ENCODE assay signal across 21 mouse cellular contexts in the genomic region with DNA sequence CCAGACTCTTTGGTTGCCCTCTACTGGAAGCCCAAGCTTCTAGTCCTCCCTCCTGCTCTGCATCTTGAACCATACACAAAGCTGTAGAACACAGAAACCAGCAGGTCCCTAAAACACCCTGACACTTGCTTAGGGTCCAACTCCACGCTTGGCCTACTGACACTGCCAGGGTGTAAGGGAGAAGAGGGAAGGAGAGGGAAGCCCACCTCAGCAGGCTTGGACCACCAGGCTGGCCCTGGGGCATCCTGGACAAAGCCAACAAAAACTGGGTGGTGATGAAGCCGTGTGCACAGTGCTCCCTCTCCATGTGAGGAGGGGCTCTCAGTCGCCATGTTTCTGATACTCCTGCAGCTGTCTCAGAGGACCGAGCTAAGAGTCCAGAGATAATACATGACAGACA. TPM values are rescaled to one million over a fixed set of nuclear protein-coding genes. Genes with fewer than 3 reads are reported as not detected.
DNase-seq lines count a peak whose midpoint lies in the region; ATAC-seq lines count a peak whose summit lies in the region.
"Had no signal": no experiment of that assay in that cellular context is flagged by ENCODE, and none has a peak within 500 bp of the region (broad histone marks: within the 10 kb centered on the region; RNA-seq: fewer than 3 reads in every experiment).

No protein-coding gene starts in this region.

- peak; percentile 9 for DNase-seq in forebrain, embryonic 10.5 days (ENCODE audit: extremely low spot score, low spot score)
- no peak for DNase-seq in forebrain, embryonic 14.5 days (ENCODE audit: low spot score)
- peak; percentile 37 for DNase-seq in intestine, embryonic 14.5 days (ENCODE audit: low spot score)
- peak; percentile 1 for DNase-seq in kidney, postnatal 14 days
- peak; percentile 25 for DNase-seq in limb, embryonic 10.5 days (ENCODE audit: low spot score)
- DNase-seq: adrenal gland, adult 8-10 months; adrenal gland, postnatal 36 days; B cell, adult 2 months; cerebellum, adult 2 months; cerebellum, postnatal 10 days; gastrocnemius, postnatal 36 days; heart, adult 18-20 months; heart, postnatal 36 days had no signal

- H3K4me3 ChIP-seq in forebrain, embryonic 10.5 days = no peak overlapping the region
- no peak overlapping the region for H3K4me3 ChIP-seq in forebrain, embryonic 14.5 days (ENCODE audit: low read depth, low read length)
- H3K4me3 ChIP-seq in intestine, embryonic 14.5 days (ENCODE audit: low read depth, low read length) = no peak overlapping the region
- no peak overlapping the region for H3K4me3 ChIP-seq in intestine, embryonic 16.5 days (ENCODE audit: low read length)
- no peak overlapping the region for H3K4me3 ChIP-seq in kidney, embryonic 16.5 days (ENCODE audit: low read length)
- H3K4me3 ChIP-seq in limb, embryonic 10.5 days = no peak overlapping the region
- H3K4me3 ChIP-seq: embryonic facial prominence, embryonic 10.5 days; forebrain, embryonic 15.5 days; heart, embryonic 12.5 days; hindbrain, embryonic 12.5 days had no signal

- H3K9me3 ChIP-seq in forebrain, embryonic 10.5 days = peaks cover 7% of the 10 kb centered on the region; the same call in 1 of the 2 replicates
- H3K9me3 ChIP-seq in forebrain, embryonic 14.5 days (replicated peaks; ENCODE audit: control insufficient read depth, low read length) = no peaks in the 10 kb centered on the region
- H3K9me3 ChIP-seq in intestine, embryonic 14.5 days (ENCODE audit: control insufficient read depth, low read length) = no peaks in the 10 kb centered on the region
- peaks cover 5% of the 10 kb centered on the region; the same call in 1 of the 2 replicates for H3K9me3 ChIP-seq in intestine, embryonic 16.5 days (ENCODE audit: control insufficient read depth, low read length)
- H3K9me3 ChIP-seq in kidney, embryonic 16.5 days (ENCODE audit: low read length) = no peaks in the 10 kb centered on the region
- no peaks in the 10 kb centered on the region for H3K9me3 ChIP-seq in limb, embryonic 10.5 days (replicated peaks)
- H3K9me3 ChIP-seq: embryonic facial prominence, embryonic 10.5 days; forebrain, embryonic 15.5 days; hindbrain, embryonic 12.5 days had no signal

- no peaks in the 10 kb centered on the region for H3K4me1 ChIP-seq in forebrain, embryonic 10.5 days
- no peaks in the 10 kb centered on the region for H3K4me1 ChIP-seq in forebrain, embryonic 14.5 days (ENCODE audit: control insufficient read depth, insufficient read depth, low read length)
- no peaks in the 10 kb centered on the region; the same call in 1 of the 2 replicates for H3K4me1 ChIP-seq in intestine, embryonic 14.5 days (replicated peaks; ENCODE audit: control insufficient read depth, insufficient read depth, low read length)
- H3K4me1 ChIP-seq in intestine, embryonic 16.5 days (ENCODE audit: control insufficient read depth, insufficient read depth, low read length) = 0 out of 2 replicates have a peak, but pooled peaks cover 3% of the 10 kb centered on the region
- peaks cover 20% of the 10 kb centered on the region; the same call in 1 of the 2 replicates for H3K4me1 ChIP-seq in kidney, embryonic 16.5 days (ENCODE audit: insufficient read depth, low read length)
- H3K4me1 ChIP-seq in limb, embryonic 10.5 days = peaks cover 23% of the 10 kb centered on the region
- H3K4me1 ChIP-seq: forebrain, embryonic 15.5 days; heart, embryonic 12.5 days had no signal

- H3K4me2 ChIP-seq in forebrain, embryonic 14.5 days (ENCODE audit: low read length) = no peak overlapping the region
- H3K4me2 ChIP-seq in intestine, embryonic 14.5 days (ENCODE audit: low read length) = no peak overlapping the region
- no peak overlapping the region for H3K4me2 ChIP-seq in intestine, embryonic 16.5 days (ENCODE audit: low read depth, low read length)
- H3K4me2 ChIP-seq in kidney, embryonic 16.5 days (replicated peaks; ENCODE audit: low read depth, low read length) = no peak overlapping the region
- H3K4me2 ChIP-seq: forebrain, embryonic 15.5 days; heart, embryonic 12.5 days; hindbrain, embryonic 12.5 days had no signal

- H3K9ac ChIP-seq in forebrain, embryonic 14.5 days (ENCODE audit: low read length) = no peak overlapping the region
- H3K9ac ChIP-seq in intestine, embryonic 14.5 days (ENCODE audit: low read length) = no peak overlapping the region
- H3K9ac ChIP-seq in intestine, embryonic 16.5 days (ENCODE audit: low read depth, low read length) = no peak overlapping the region
- no peak overlapping the region for H3K9ac ChIP-seq in kidney, embryonic 16.5 days (replicated peaks; ENCODE audit: low read length)
- H3K9ac ChIP-seq: forebrain, embryonic 15.5 days; heart, embryonic 12.5 days; hindbrain, embryonic 12.5 days had no signal

- no peak for ATAC-seq in forebrain, embryonic 14.5 days
- no peak for ATAC-seq in intestine, embryonic 14.5 days (replicated peaks; ENCODE audit: low FRiP score, low TSS enrichment, low read depth)
- ATAC-seq in intestine, embryonic 16.5 days = no peak
- ATAC-seq in kidney, embryonic 16.5 days (ENCODE audit: low FRiP score, low TSS enrichment) = no peak
- ATAC-seq: CD4-positive, CD25-positive, alpha-beta regulatory T cell, adult 4 months; forebrain, embryonic 15.5 days had no signal

- peaks cover 23% of the 10 kb centered on the region; the same call in 1 of the 2 replicates for H3K27me3 ChIP-seq in forebrain, embryonic 10.5 days (ENCODE audit: poor library complexity, severe bottlenecking)
- no peaks in the 10 kb centered on the region for H3K27me3 ChIP-seq in forebrain, embryonic 14.5 days (replicated peaks; ENCODE audit: control insufficient read depth, insufficient read depth, low read length)
- H3K27me3 ChIP-seq in intestine, embryonic 14.5 days (replicated peaks; ENCODE audit: control insufficient read depth, insufficient read depth, low read length) = no peaks in the 10 kb centered on the region; the same call in 1 of the 2 replicates
- H3K27me3 ChIP-seq in intestine, embryonic 16.5 days (replicated peaks; ENCODE audit: control insufficient read depth, insufficient read depth, low read length) = peaks cover 6% of the 10 kb centered on the region; the same call in 1 of the 2 replicates
- H3K27me3 ChIP-seq in kidney, embryonic 16.5 days (ENCODE audit: insufficient read depth, low read length) = peaks cover 31% of the 10 kb centered on the region
- peaks cover 78% of the 10 kb centered on the region for H3K27me3 ChIP-seq in limb, embryonic 10.5 days (ENCODE audit: low read depth, poor library complexity, severe bottlenecking)
- H3K27me3 ChIP-seq: forebrain, embryonic 15.5 days had no signal

- H3K36me3 ChIP-seq in forebrain, embryonic 10.5 days (replicated peaks) = no peaks in the 10 kb centered on the region
- H3K36me3 ChIP-seq in forebrain, embryonic 14.5 days (ENCODE audit: control insufficient read depth, insufficient read depth, low read length) = no peaks in the 10 kb centered on the region
- H3K36me3 ChIP-seq in intestine, embryonic 14.5 days (ENCODE audit: control insufficient read depth, insufficient read depth, low read length) = no peaks in the 10 kb centered on the region
- no peaks in the 10 kb centered on the region for H3K36me3 ChIP-seq in intestine, embryonic 16.5 days (ENCODE audit: control insufficient read depth, insufficient read depth, low read length)
- no peaks in the 10 kb centered on the region for H3K36me3 ChIP-seq in kidney, embryonic 16.5 days (ENCODE audit: insufficient read depth, low read length)
- H3K36me3 ChIP-seq in limb, embryonic 10.5 days = no peaks in the 10 kb centered on the region
- H3K36me3 ChIP-seq: embryonic facial prominence, embryonic 10.5 days; forebrain, embryonic 15.5 days; G1E; heart, embryonic 12.5 days; hindbrain, embryonic 12.5 days had no signal

- no peak overlapping the region for H3K27ac ChIP-seq in forebrain, embryonic 10.5 days
- no peak overlapping the region for H3K27ac ChIP-seq in forebrain, embryonic 14.5 days (ENCODE audit: low read depth, low read length)
- H3K27ac ChIP-seq in intestine, embryonic 14.5 days (ENCODE audit: low read depth) = no peak overlapping the region
- no peak overlapping the region for H3K27ac ChIP-seq in intestine, embryonic 16.5 days (ENCODE audit: low read length)
- no peak overlapping the region for H3K27ac ChIP-seq in kidney, embryonic 16.5 days (ENCODE audit: low read length)
- H3K27ac ChIP-seq in limb, embryonic 10.5 days = no peak overlapping the region; the same call in 1 of the 2 replicates
- H3K27ac ChIP-seq: embryonic facial prominence, embryonic 10.5 days; forebrain, embryonic 15.5 days; hindbrain, embryonic 12.5 days had no signal

- WGBS in forebrain, embryonic 10.5 days = 78% methylated on average over 4 of the region's 4 CpGs
- WGBS in forebrain, embryonic 14.5 days = 80% methylated on average over 4 of the region's 4 CpGs
- 80% methylated on average over 4 of the region's 4 CpGs for WGBS in intestine, embryonic 14.5 days
- WGBS in intestine, embryonic 16.5 days = 77% methylated on average over 4 of the region's 4 CpGs
- 77% methylated on average over 4 of the region's 4 CpGs for WGBS in kidney, embryonic 16.5 days
- WGBS in limb, embryonic 10.5 days = 78% methylated on average over 4 of the region's 4 CpGs

RNA-seq across cellular contexts. Expression of gene Pck1, which starts 27.2 kb away (rescaled TPM):
- polyA plus RNA-seq in forebrain, embryonic 10.5 days (2016; fragmentation: Nextera tagmentation; extraction: Ambion mirVana) = not detected in 2 replicates
- not detected in 2 replicates for polyA plus RNA-seq in forebrain, embryonic 14.5 days (2014; fragmentation: Nextera tagmentation; extraction: Ambion mirVana)
- polyA plus RNA-seq in intestine, embryonic 14.5 days (2014; fragmentation: Nextera tagmentation; extraction: Ambion mirVana) = 0.77 and 0.87 TPM in 2 replicates
- polyA plus RNA-seq in intestine, embryonic 16.5 days (2015; fragmentation: Nextera tagmentation; extraction: Ambion mirVana) = 14.0 and 19.7 TPM in 2 replicates
- 35.4 and 38.4 TPM in 2 replicates for polyA plus RNA-seq in kidney, embryonic 16.5 days (2015; fragmentation: Nextera tagmentation; extraction: Ambion mirVana)
- not detected in 2 replicates for polyA plus RNA-seq in limb, embryonic 10.5 days (2016; fragmentation: Nextera tagmentation; extraction: Ambion mirVana)
- polyA plus RNA-seq: CD4-positive, CD25-positive, alpha-beta regulatory T cell, adult 4 months; cerebellum, adult 2 months; embryonic facial prominence, embryonic 10.5 days; forebrain, embryonic 15.5 days; G1E; hindbrain, embryonic 12.5 days had no signal

RNA-seq across cellular contexts. Expression of gene Zbp1, which starts 38.7 kb away (rescaled TPM):
- polyA plus RNA-seq in forebrain, embryonic 10.5 days (2016; fragmentation: Nextera tagmentation; extraction: Ambion mirVana) = not detected in 2 replicates
- polyA plus RNA-seq in forebrain, embryonic 14.5 days (2014; fragmentation: Nextera tagmentation; extraction: Ambion mirVana) = not detected in 2 replicates
- 0.65 and 0.90 TPM in 2 replicates for polyA plus RNA-seq in intestine, embryonic 14.5 days (2014; fragmentation: Nextera tagmentation; extraction: Ambion mirVana)
- 0.65 and 1.9 TPM in 2 replicates for polyA plus RNA-seq in intestine, embryonic 16.5 days (2015; fragmentation: Nextera tagmentation; extraction: Ambion mirVana)
- polyA plus RNA-seq in kidney, embryonic 16.5 days (2015; fragmentation: Nextera tagmentation; extraction: Ambion mirVana) = 0.67 TPM in 1 of 2 replicates, not detected in the other
- not detected in 2 replicates for polyA plus RNA-seq in limb, embryonic 10.5 days (2016; fragmentation: Nextera tagmentation; extraction: Ambion mirVana)
- polyA plus RNA-seq: embryonic facial prominence, embryonic 10.5 days; G1E; heart, embryonic 12.5 days had no signal
